Mouse (Mus musculus): ENCODE results near the gene Ssxb2.
"Not testable (repeated sequence)": the region's sequence is repeated elsewhere in the genome, so short reads cannot be mapped to it uniquely, and the experiment has no call there.

Gene Ssxb2

GRCm38 (mm10) chrX:8461626-8462025 is at the start of gene Ssxb2:
Ssxb2 (minus strand) TSS chrX:8461726.
- DNase-seq (ENCODE audit: low read depth in 1 of 2, low spot score in 2 of 2), result not testable (repeated sequence)

- not testable (repeated sequence) for DNase-seq (ENCODE audit: low read depth in 1 of 2, low spot score in 2 of 2)
Observed at GRCm38 (mm10) chrX:8413005-8413404, 48.5 kb downstream of the Ssxb2 start, which contains the start of gene Ssxb1. Ssxb1 (plus strand) TSS chrX:8413305.
